Mouse (Mus musculus) adrenal gland, postnatal 25 days (tissue): ENCODE measurements around the gene Hsf4. TPM values are rescaled to one million over a fixed set of nuclear protein-coding genes. Genes with fewer than 3 reads are reported as not detected.
"Not testable (repeated sequence)": the region's sequence is repeated elsewhere in the genome, so short reads cannot be mapped to it uniquely, and the experiment has no call there.

Source experiments
- DNase-seq: peaks from one replicate; pipeline ENCODE4 v3.0.0; 2021; ENCODE audit warnings: mixed read lengths
- total RNA-seq: library from RNA; stranded (reverse); gene quantifications from 2 replicates; pipeline ENCODE4 v1.2.3, GENCODE M21; 2021

Gene Hsf4
- total RNA-seq, 1 experiment from 2014 or later: 0.70 TPM

GRCm38 (mm10) chr8:105285514-105285913 lies 15.9 kb downstream of the Hsf4 start:
- DNase-seq: no peak

GRCm38 (mm10) chr8:105286907-105287306 lies 17.3 kb downstream of the Hsf4 start:
- DNase-seq: no peak

- no peak for DNase-seq
Measured at GRCm38 (mm10) chr8:105288231-105288630, 18.6 kb downstream of the Hsf4 start.

- peak; percentile 92 for DNase-seq
Measured at GRCm38 (mm10) chr8:105288958-105289732, 19.5 kb downstream of the Hsf4 start.

GRCm38 (mm10) chr8:105289805-105290460 lies 20.3 kb downstream of the Hsf4 start, which contains the start of gene 4931428F04Rik:
TSS of gene 4931428F04Rik (minus strand) at chr8:105289864.
- peak; percentile 53 for DNase-seq

GRCm38 (mm10) chr8:105290554-105291314 lies 21.1 kb downstream of the Hsf4 start:
- DNase-seq: peak; percentile 93

- DNase-seq: not testable (repeated sequence)
Measured at GRCm38 (mm10) chr8:105291364-105291763, 21.8 kb downstream of the Hsf4 start.

GRCm38 (mm10) chr8:105291802-105292201 lies 22.2 kb downstream of the Hsf4 start:
- not testable (repeated sequence) for DNase-seq

GRCm38 (mm10) chr8:105292471-105292870 lies 22.9 kb downstream of the Hsf4 start:
- no peak for DNase-seq

- DNase-seq: no peak
Measured at GRCm38 (mm10) chr8:105293405-105293804, 23.8 kb downstream of the Hsf4 start.

- DNase-seq: no peak
Measured at GRCm38 (mm10) chr8:105294776-105295175, 25.2 kb downstream of the Hsf4 start.

GRCm38 (mm10) chr8:105295256-105295655 lies 25.7 kb downstream of the Hsf4 start:
- DNase-seq: no peak

GRCm38 (mm10) chr8:105295895-105296573 lies 26.4 kb downstream of the Hsf4 start, which contains the start of gene Exoc3l:
TSS of gene Exoc3l (minus strand) at chr8:105296101.
- peak; percentile 62 for DNase-seq

GRCm38 (mm10) chr8:105297511-105298192 lies 28.1 kb downstream of the Hsf4 start, which contains the start of gene E2f4:
TSS of gene E2f4 (plus strand) at chr8:105297663.
- peak; percentile 94 for DNase-seq

GRCm38 (mm10) chr8:105298351-105299252 lies 29.0 kb downstream of the Hsf4 start:
- DNase-seq: no peak

GRCm38 (mm10) chr8:105299962-105300361 lies 30.4 kb downstream of the Hsf4 start:
- DNase-seq: no peak

GRCm38 (mm10) chr8:105303396-105303795 lies 33.8 kb downstream of the Hsf4 start:
- no peak for DNase-seq

- no peak for DNase-seq
Measured at GRCm38 (mm10) chr8:105303874-105304273, 34.3 kb downstream of the Hsf4 start.

- no peak for DNase-seq
Measured at GRCm38 (mm10) chr8:105304325-105305210, 35.0 kb downstream of the Hsf4 start.
